Mouse (Mus musculus) adrenal gland, postnatal 10 days (tissue): ENCODE measurements around the gene Tceanc2. TPM values are rescaled to one million over a fixed set of nuclear protein-coding genes. Genes with fewer than 3 reads are reported as not detected.
"Not testable (repeated sequence)": the region's sequence is repeated elsewhere in the genome, so short reads cannot be mapped to it uniquely, and the experiment has no call there.

Source experiments
- DNase-seq: peaks from one replicate; pipeline ENCODE4 v3.0.0; 2021; ENCODE audit warnings: mixed read lengths
- total RNA-seq, 2 experiments: library from RNA; stranded (reverse); gene quantifications; 2 replicates each; pipeline ENCODE4 v1.2.3; 2021

Gene Tceanc2
- total RNA-seq, 2 experiments from 2014 or later = 22.4 to 22.8 TPM

- DNase-seq = no peak
These were observed 51.9 kb downstream of the Tceanc2 start for GRCm38 (mm10) chr4:107126891-107127524.

DNA sequence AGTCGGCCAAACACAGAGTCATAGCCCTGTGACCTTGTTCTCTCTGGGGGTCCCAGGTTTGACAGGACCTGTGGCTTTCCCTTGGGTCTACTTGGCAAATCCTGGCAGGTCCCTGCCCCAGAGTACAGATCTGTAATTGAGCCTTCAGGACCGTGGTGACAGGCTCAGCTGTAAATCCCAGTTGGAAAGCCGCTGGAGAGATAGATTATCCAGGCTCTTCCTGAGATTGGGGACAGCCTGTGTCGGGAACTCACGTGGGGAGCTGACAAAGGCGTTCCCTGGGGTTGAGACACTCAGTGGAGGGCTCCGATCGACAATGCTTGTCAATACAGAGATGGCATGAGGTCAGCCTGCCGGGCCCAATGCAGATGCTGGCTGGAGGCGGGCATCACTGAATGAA lies 52.5 kb downstream of the Tceanc2 start:
- DNase-seq = no peak

DNA sequence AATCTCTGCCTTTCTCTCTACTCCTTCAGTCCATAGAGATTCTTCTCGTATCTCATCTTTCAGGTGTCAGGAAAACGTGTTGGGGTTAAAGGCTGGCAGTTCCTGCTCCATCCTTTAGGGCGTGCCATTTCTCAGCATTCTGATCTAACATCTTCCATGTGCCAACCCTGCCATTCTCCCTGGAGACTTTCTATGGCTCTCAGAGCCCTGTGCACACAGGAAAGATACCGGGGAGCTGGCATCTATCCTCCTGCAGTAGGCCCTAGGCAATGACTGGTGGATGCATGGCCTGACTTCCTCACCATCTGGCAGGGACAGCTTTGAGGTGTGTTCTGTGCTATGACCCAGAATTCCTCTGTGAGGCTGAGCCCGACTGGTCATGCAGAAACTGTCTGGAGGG lies 53.8 kb downstream of the Tceanc2 start:
- no peak for DNase-seq

GRCm38 (mm10) chr4:107124376-107124775 lies 54.5 kb downstream of the Tceanc2 start:
- no peak for DNase-seq

DNA sequence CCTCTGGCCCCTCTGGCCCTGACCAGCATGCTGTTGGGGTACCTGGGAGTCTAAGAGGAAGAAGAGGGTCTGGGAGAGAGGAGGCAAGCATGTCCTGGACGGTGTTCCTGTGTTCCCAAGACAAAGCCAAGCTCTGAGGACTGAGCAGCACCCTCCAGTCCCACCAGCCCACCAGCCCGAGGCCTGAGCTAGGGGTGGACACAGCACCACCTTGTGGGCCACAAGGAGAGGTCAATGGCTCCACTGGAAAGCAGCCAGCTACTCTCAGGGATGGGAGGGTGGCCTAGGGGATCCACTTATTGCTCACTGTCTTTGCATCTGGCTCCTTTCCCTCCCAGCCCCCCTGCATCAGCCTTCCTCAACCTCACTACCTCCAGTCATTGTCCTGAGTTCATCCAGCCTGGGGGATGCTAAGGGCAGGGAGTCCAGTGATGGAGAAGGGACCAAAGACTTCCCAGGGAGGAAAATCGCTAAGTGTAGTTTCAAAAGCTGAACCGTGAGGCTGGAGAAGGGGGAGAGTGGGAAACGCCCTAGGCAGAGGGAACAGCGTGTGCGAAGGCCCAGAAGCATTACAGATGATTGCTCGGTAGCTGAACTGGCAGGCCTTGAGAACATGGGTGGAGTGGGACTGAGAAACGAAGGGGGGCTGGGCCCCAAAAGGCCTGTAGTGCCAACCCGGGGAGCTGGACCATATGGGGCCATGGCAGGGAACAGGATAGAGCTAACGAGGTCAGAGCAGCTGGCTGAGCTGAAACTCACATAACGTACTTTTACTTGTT lies 57.6 kb downstream of the Tceanc2 start:
- DNase-seq = peak; percentile 60

DNA sequence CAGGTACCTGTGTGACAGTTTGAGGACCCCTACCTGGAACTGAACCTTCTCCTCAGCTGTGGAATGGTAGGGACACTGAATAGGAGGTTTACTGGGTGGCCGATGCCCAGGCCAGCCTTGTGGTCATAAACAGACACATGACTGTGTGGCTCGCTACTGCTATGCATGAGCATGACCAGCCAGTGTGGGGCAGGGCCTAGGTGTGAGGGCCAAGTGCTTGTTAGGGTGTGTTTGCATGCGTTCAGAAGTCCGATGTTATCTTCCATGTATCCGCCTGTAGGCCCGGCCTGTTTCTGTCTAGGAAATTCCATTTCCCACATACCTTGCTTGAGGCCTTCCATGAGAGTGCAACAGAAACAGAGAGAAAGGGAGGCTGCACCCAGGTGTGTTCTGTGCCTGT lies 58.2 kb downstream of the Tceanc2 start:
- DNase-seq = no peak

DNA sequence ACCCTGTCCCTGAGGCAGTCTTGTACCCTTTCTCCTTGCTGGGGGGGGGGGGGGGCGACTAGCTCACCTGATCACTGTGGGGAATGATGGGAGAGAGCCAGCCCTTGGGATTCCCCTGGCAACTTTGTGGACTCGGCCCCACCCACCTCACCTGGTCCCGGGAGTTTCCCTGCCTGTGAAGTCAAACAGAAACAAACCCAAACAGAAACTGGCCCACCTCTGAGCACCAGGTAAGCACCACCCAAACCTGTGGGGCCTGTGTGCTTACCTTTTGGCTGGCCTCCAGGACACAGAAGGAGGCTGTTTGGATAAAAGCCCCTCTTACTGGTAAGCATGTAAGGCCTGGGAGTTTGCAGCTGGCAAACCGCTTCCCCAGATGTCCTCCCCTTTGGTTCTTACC lies 59.9 kb downstream of the Tceanc2 start:
- DNase-seq = no peak

DNA sequence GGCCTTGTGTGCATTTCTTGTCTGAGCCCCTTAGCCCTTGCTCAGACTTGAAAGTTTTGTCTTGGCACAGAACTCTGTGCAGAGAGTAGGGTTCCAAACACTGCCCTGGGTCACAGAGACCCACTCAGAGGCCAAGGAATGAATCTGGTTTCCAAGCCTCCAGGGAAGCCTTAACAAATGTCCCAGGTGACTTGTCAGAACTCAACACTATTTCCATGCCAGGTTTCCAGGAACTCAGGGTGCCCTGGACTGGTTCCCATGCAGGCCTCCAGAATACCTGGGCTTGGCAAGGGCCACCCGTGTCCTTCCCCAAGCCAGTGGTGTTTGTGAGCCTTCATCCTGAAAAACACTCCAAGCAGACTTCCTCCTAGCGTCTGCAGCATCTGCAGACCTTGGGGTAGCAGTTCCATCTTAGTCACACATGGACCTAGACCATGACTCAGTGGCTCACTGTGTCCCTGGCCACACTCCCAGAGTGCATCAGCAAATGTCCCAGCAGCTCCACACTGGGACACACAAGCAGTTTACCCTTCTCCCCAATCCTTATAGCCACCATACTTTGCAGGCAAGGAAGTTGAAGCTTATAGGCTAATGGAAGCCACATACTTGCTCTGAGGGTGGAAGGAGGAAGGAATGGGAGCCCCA lies 61.1 kb downstream of the Tceanc2 start:
- peak; percentile 45 for DNase-seq

- no peak for DNase-seq
These were observed 64.6 kb downstream of the Tceanc2 start for GRCm38 (mm10) chr4:107114278-107114677.

- not testable (repeated sequence) for DNase-seq
These were observed 69.7 kb downstream of the Tceanc2 start for GRCm38 (mm10) chr4:107109181-107109580.

DNA sequence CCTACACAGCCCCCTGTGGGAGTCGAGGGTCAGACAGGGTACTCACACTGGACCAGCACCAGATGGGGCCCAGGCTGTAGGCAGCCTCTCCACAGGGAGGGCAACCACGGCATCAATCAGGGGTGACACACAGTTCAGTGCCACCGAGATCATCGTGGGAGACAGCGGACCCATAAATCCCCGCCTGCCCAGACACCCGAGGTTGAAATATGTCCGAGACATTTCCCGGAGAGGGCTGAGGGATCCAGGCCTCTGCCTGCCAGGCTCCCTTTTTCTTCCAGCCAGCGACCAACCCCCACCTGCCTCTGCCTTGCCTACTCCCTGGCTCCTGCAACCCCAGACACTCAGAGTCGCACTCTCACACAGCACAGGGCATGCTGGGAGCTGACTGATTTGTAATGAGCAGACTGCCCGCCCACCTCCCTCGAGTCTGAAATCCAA lies 70.6 kb downstream of the Tceanc2 start:
- peak; percentile 69 for DNase-seq

DNA sequence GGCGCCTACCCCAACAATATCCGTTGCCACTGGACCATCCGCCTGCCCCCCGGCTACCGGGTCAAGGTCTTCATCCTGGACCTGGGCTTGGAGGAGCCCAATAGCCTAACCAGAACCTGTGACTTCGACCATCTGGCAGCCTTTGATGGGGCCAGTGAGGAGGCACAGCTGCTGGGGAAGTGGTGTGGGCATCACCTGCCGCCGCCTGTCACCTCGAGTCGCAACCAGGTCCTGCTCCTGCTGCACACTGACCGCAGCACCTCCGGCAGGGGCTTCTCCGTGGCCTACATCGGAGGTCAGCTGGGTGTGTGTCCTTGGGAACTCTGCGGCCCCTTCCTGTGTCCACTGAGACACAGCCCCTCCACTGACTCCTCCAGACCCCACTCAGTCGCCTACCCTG lies 72.1 kb downstream of the Tceanc2 start:
- DNase-seq = no peak

DNA sequence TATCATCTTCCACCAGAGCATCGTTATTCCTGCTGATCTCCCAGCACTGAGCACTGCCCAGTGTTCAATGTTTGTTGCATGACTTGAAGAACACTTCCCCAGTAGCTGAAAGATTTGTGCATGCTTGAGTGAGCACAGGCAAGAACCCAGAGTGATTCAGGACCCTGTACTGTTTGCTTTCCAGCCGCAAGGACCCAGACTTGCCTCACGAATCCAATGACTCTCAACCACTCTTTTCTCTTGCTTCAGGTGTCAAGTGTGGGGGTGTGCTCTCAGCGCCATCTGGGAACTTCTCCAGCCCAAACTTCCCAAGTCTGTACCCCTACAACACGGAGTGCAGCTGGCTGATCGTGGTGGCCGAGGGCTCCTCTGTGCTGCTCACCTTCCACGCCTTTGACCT lies 76.7 kb downstream of the Tceanc2 start:
- no peak for DNase-seq

DNA sequence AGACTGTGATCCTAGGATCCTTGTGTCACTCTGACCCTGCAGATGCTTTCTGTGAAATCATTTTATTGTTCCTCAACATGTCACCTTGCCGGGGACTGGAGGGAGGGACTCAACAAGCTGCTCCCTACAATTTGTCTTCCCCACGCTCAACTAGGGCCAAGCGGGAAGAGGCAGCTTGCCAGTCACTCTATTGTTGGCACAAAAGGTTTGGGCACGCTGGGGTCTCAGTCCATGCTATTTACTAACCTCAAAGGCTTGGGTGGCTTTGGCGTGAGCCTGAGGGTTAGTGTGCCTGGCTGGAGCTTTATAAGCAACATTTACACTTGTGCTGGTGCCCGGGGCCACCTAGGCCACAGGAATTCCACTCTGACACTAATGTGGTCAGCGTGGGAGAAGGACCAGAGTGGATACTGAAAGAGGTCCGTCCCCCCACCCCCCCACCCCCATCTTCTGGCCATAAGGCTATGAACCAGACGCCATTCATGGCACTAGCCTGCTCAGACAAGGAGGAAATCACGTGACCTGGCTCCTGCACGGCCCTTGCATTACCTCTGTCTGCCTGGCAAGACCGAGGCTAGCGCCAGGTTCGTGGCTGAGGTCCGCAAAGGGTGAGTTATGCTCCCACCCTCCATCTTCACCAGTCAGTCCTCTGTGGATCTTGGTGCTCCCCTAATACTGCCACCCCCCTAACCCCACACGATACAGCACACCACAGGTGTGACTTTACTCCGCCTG lies 80.0 kb downstream of the Tceanc2 start:
- no peak for DNase-seq

DNA sequence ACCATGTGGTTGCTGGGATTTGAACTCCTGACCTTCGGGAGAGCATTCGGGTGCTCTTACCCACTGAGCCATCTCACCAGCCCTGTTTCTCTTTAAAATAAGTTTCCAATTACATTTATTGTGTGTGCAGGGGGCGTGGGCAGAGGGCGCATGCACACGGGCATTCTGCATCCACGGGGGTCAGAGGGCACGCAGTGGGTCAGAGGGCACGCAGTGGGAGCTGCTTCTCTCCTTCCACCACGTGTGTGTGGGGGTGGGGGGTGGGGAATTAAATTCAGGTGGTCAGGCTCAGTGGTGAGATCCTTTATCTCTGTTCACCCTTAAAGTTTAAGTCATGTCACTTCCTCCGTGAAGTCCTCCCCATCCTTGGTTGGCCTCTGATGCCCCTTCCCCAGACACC lies 80.5 kb downstream of the Tceanc2 start:
- no peak for DNase-seq

- peak; percentile 43 for DNase-seq
These were observed 81.0 kb downstream of the Tceanc2 start for GRCm38 (mm10) chr4:107097871-107098270.

GRCm38 (mm10) chr4:107096841-107097373 lies 82.0 kb downstream of the Tceanc2 start, which contains the start of gene Cdcp2:
Cdcp2 (plus strand) TSS chr4:107096891.
- peak; percentile 46 for DNase-seq

DNA sequence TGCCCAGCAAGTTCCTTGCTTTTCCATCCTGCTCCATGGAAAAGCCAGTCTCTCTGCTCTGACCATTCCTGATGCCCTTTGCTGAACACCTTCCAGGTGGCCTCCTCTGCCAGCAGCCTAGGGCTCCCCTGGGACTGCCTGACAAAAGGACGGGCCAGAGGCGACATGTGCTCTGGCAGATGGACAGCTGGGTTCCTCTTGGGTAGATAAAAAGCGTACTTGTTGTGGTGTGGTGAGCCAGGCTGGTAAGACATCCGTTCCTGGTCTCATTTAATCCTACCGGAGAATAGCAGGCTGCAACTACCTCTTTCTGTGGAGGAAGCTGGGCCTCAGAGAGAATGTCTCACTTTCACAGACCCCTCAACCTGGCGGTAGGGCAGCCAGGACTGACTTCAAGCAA lies 82.9 kb downstream of the Tceanc2 start:
- DNase-seq = no peak

DNA sequence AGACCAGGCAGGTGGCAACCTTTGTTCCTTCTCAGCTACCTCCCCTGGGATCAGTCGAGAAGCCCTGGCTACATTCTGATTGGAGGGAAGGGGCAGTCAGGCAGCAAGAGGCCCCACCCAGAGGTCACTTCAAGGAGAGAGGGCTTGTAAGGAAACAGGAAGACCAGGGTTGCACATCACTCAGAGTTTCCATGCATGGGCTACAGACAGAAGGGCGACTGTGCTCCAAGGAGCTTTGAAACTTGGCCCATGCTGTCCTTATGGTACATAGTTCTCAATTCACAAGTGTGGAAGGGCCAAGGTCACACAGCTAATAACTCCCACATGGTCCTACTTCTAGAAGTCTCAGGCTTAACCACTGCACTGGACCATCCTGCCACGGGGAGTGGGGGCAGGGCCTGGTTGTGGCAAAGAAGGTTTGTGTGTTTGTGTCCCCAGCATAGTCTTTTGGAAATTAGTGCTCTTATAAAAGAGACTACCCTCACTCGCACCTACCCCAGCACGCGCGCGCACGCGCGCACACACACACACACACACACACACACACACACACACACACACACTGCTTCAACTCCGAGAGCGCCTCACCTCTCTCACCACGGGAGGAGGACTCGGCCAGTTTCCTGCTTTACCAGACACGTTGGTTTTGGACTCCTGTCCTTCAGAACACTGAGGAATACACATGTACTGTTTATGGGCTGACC lies 84.3 kb downstream of the Tceanc2 start:
- DNase-seq = no peak

- DNase-seq = peak; percentile 77
These were observed 87.2 kb downstream of the Tceanc2 start for GRCm38 (mm10) chr4:107091696-107092095.

DNA sequence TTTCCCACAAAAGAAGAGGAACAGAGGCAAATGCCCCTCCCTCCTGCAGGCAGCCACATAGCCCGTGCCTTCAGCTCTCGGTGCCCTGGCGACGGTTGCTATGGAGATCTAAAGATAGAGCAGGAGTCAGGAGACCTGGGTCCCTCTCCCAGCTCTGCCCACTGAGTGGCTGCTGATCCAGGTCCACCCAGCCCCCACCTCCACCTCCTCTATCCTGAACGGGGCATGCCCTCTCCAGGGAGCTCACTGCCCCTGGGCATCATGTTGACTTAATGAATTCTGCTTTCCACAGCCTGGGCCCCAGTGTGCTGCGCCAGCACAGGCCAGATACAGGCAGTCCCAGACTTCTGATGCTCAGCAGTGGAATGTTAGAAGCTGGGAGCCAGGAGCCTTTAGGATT lies 94.1 kb downstream of the Tceanc2 start:
- peak; percentile 68 for DNase-seq

GRCm38 (mm10) chr4:107084343-107084742 lies 94.6 kb downstream of the Tceanc2 start:
- DNase-seq = peak; percentile 70
